Mouse (Mus musculus) embryonic facial prominence, embryonic 13.5 days (tissue): ENCODE data around the gene Adamts9. TPM values are rescaled to one million over a fixed set of nuclear protein-coding genes. Genes with fewer than 3 reads are reported as not detected.
A peak's percentile ranks its signal among the peaks of the same experiment; 100 is the strongest.

ENCODE experiments used
- ATAC-seq: fragments of 200-750 bp; cut with Nextera tagmentation; 2 replicates; pipeline ENCODE4 v1.8.0; 2017; ENCODE audit warnings: low read depth; ENCODE audit not compliant: insufficient number of reproducible peaks, insufficient read depth, low FRiP score, low TSS enrichment
- H3K27ac ChIP-seq: fragments of 300-500 bp; sonication (generic); 2 replicates; pipeline ENCODE4 v1.5.1; 2015; ENCODE audit warnings: moderate library complexity, mild to moderate bottlenecking, inconsistent platforms
- H3K27me3 ChIP-seq: fragments of 300-500 bp; sonication (generic); 2 replicates; pipeline ENCODE4 v1.6.1; 2015; ENCODE audit warnings: mild to moderate bottlenecking, inconsistent platforms
- H3K36me3 ChIP-seq: fragments of 300-500 bp; sonication (generic); 2 replicates; pipeline ENCODE4 v1.6.1; 2015; ENCODE audit warnings: mild to moderate bottlenecking, inconsistent platforms
- H3K4me1 ChIP-seq: fragments of 300-500 bp; sonication (generic); 2 replicates; pipeline ENCODE4 v1.6.1; 2015; ENCODE audit warnings: inconsistent platforms
- H3K4me2 ChIP-seq: fragments of 300-500 bp; sonication (generic); 2 replicates; pipeline ENCODE4 v1.6.1; 2015; ENCODE audit warnings: moderate library complexity, mild to moderate bottlenecking, inconsistent platforms
- H3K4me3 ChIP-seq: fragments of 300-500 bp; sonication (generic); 2 replicates; pipeline ENCODE4 v1.5.1; 2015; ENCODE audit warnings: mild to moderate bottlenecking, inconsistent platforms
- H3K9ac ChIP-seq: fragments of 300-500 bp; sonication (generic); 2 replicates; pipeline ENCODE4 v1.6.1; 2015; ENCODE audit warnings: mild to moderate bottlenecking, inconsistent platforms
- H3K9me3 ChIP-seq: fragments of 300-500 bp; sonication (generic); 2 replicates; pipeline ENCODE4 v1.6.1; 2016; ENCODE audit warnings: inconsistent platforms
- WGBS: fragments of 180-500 bp; shearing (Covaris S2); methylation state at CpG from one replicate; pipeline ENCODE4 v1.1.7; 2015; ENCODE audit warnings: mixed read lengths; 5-methylcytosine and 5-hydroxymethylcytosine counted together
- polyA plus RNA-seq: library from polyadenylated mRNA; unstranded; fragments of >200 nt; fragmentation: Nextera tagmentation; extraction: Ambion mirVana; gene quantifications from 2 replicates; pipeline ENCODE4 v1.2.1, GENCODE M21; 2015

The Adamts9 gene
- polyA plus RNA-seq = 6.3 and 7.0 TPM in 2 replicates

DNA sequence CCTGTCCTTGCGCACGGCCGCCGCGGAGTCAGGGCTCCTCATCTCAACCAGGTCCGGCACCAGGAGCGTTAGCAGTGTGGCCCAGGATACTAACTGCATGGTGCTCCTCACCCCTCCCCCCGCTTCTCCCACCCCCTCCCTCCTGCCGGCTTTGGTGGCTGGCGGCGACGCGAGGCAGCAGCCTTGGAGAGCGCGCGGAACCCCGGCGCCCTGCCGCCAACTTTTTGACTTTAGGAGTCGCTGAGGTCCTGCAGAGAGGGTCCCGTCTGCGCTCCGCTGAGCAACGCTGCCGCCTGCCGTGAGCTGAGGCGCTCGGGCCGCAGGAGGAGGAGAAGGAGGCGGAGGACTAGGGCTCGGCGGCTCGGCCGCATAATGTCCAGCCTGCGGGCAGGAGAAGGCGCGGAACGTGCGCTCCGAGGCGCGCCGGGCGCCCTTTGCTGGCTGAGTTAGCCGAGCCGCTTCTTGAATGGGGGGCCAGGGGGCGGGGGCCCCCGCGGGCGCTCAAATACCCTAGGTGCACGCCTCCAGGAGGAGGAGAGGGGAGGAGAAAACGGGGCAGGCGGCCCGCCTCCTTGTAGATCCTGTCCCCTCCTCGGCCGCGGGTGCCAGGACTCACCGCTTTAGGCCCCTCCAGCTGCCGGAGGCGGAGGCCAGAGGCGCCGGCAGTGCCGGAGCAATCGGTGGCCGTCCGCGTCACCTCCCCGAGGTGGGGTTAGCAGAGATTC, at the start of gene Adamts9:
Gene Adamts9 (minus strand): TSS at position 436 of the 725 bp plus-strand sequence.
- H3K27me3 ChIP-seq = peaks cover 25% of the 10 kb centered on the region
- peak; percentile 68 for ATAC-seq

GRCm38 (mm10) chr6:92991616-92992015, 48.3 kb upstream of the Adamts9 start:
- Histone ChIP-seq H3K9me3 (no peaks in the 10 kb centered on the region), H3K4me1 (no peaks in the 10 kb centered on the region), H3K27me3 (no peaks in the 10 kb centered on the region), H3K27ac (no peak overlapping the region), H3K36me3 (no peaks in the 10 kb centered on the region), H3K4me2 (no peak overlapping the region), H3K4me3 (no peak overlapping the region), H3K9ac (no peak overlapping the region)
- no peak for ATAC-seq
- WGBS = 14% methylated on average over 1 of the region's 1 CpGs

More for the DNA sequence above, at the start of gene Adamts9:
- H3K27ac ChIP-seq = peak within 1 kb of the TSS; percentile 74
- H3K4me3 ChIP-seq = peak within 1 kb of the TSS; percentile 64
- no peaks in the 10 kb centered on the region for H3K36me3 ChIP-seq
- H3K4me1 ChIP-seq = peaks cover 34% of the 10 kb centered on the region
- no peaks in the 10 kb centered on the region for H3K9me3 ChIP-seq
- under 1% methylated on average over 61 of the region's 68 CpGs for WGBS
- peak within 1 kb of the TSS; percentile 97 for H3K4me2 ChIP-seq
- peak within 1 kb of the TSS; percentile 77 for H3K9ac ChIP-seq

DNA sequence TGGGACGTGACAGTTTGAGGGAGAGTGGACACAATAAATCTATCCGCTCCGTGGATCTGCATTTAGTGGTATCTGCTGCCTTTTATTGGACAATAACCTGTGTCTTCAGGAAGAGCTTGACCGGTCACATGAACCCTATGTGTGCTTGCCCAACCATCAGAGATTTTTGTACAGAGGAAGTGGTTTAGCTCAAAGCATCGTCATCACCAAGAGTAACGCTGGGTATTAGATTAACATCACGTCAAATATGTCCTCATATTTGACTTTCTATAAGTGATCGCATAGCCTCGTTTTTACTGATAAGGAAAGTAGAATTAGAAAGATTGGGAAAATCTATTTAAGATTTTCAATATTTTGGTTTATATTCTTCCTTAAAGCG, 45.3 kb upstream of the Adamts9 start:
- 89% methylated on average over 10 of the region's 10 CpGs for WGBS
- no peak for ATAC-seq
- Histone ChIP-seq H3K4me3 (no peak overlapping the region), H3K27ac (no peak overlapping the region), H3K9ac (no peak overlapping the region), H3K27me3 (no peaks in the 10 kb centered on the region), H3K4me2 (no peak overlapping the region), H3K36me3 (no peaks in the 10 kb centered on the region), H3K9me3 (no peaks in the 10 kb centered on the region), H3K4me1 (no peaks in the 10 kb centered on the region)

DNA sequence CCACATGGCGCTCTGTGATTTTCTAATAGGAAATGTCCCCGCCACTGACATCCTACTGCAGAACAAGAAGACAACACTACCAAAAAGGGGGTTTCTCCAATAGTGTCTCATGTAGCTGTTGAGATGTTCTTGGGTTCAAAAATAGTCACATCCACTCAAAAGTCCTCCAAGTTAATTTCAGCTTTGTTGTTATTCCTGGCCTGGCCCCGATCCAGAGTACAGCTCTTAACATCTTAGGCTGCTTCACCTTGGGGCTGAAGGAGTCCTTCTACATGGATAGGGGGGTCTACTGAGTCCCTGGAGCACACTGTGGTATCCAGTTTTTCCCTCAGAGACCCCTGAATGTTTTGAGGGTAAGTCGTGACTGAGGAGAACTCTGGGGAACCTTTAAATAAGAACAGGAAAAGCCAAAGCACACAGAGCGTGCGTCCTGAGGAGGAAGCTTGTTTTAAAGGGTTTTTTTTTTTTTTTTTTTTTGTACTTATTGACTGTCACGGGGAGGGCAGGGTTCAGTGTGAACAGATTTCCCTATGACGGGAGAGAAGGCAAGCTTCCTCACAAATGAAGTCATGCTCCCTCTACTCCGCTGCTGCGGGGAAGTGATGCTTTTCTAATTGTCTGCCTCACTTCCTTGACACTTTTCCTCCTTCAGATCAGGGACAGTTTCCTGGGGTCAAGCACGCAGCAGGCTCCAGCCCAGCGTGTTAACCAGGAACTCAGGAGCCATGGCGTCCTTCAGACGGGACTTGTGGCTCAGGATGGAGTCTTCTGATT, 44.7 kb upstream of the Adamts9 start:
- no peak for ATAC-seq
- Histone ChIP-seq H3K4me2 (no peak overlapping the region), H3K27ac (no peak overlapping the region), H3K9ac (no peak overlapping the region), H3K27me3 (no peaks in the 10 kb centered on the region), H3K4me3 (no peak overlapping the region), H3K4me1 (0 out of 2 replicates have a peak, but pooled peaks cover 4% of the 10 kb centered on the region), H3K9me3 (no peaks in the 10 kb centered on the region), H3K36me3 (no peaks in the 10 kb centered on the region)
- 69% methylated on average over 14 of the region's 14 CpGs for WGBS

DNA sequence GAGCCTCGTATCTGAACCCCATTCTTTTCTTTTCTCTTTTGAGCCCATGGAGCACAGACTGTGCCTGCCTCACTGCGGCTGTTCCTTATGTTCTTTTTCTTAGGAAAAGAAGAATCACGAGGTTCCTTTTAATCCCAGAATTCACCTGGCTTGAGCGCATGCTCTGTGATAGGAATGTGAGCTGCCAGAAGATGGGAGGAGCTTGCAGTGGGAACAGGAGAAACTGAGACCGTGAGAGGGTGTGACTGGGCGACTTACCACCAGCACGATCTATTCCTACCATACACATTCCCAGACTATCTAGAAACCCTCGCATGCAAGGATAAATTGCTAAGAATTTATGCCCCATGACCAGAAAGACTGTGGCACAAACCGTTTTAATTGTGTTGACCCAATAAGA, 44.1 kb upstream of the Adamts9 start:
- 81% methylated on average over 9 of the region's 9 CpGs for WGBS
- Histone ChIP-seq H3K9ac (no peak overlapping the region), H3K4me1 (0 out of 2 replicates have a peak, but pooled peaks cover 4% of the 10 kb centered on the region), H3K27me3 (no peaks in the 10 kb centered on the region), H3K9me3 (no peaks in the 10 kb centered on the region), H3K27ac (no peak overlapping the region), H3K4me3 (no peak overlapping the region), H3K36me3 (no peaks in the 10 kb centered on the region), H3K4me2 (no peak overlapping the region)
- ATAC-seq = no peak

DNA sequence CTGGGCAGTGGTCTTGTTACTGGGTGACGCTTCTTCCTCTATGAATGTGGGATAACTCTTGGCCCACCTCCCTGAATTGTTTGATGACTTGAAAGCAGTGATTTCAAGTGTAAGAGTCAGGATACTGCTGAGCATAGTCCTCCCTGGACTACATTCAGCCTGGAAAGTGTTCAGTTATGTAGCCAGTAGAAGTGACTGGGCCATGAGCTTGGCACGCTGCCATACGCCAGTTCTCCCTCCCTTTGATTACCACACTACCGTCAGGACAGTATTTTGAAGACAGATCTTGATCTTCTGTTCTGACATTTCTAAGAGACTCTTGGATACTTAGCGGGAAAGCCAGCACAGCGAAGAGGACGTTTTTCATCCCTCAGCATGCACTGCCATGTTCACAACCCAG, 40.1 kb upstream of the Adamts9 start:
- no peak overlapping the region for H3K4me2 ChIP-seq
- 80% methylated on average over 7 of the region's 7 CpGs for WGBS
- H3K27me3 ChIP-seq = no peaks in the 10 kb centered on the region
- H3K36me3 ChIP-seq = no peaks in the 10 kb centered on the region
- 0 out of 2 replicates have a peak, but pooled peaks cover 4% of the 10 kb centered on the region for H3K4me1 ChIP-seq
- no peak overlapping the region for H3K27ac ChIP-seq
- H3K9ac ChIP-seq = no peak overlapping the region
- no peak for ATAC-seq
- no peaks in the 10 kb centered on the region for H3K9me3 ChIP-seq
- H3K4me3 ChIP-seq = no peak overlapping the region

DNA sequence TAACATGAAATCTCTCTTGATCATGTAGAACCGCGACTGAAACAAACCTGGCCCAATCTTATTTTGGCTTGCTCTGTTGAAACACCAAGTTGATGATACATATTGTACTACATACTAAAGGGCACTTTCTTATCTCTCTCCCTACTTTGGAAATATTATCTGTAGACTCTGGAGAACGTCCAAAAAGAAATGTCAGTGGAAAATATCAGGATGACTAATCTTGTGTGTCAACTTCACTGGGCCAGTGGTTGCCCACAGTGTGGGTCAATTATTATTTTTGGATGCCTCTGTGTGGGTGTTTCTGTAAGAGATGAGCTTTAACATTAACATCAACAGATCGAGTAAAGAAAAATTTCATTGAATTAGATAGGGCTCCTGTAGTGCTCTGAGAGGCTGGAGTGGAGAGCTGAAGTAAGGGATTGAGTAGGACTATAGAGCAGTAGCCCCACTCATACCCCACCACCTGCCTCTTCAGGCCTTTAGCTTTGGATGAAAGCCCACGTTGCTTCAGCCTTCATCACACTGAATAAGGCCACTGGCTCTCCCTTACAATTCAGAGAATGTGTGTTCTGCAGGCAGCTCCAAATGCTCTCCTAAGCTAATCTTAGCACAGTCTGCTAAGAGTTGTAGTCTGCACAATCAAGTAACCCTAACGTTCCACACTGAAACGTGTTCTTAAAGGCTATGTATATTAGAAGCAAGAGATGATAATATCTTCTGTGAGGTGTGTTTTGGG, 38.3 kb upstream of the Adamts9 start:
- H3K27me3 ChIP-seq = no peaks in the 10 kb centered on the region
- ATAC-seq = no peak
- no peak overlapping the region for H3K27ac ChIP-seq
- no peak overlapping the region for H3K9ac ChIP-seq
- H3K9me3 ChIP-seq = no peaks in the 10 kb centered on the region
- no peaks in the 10 kb centered on the region for H3K36me3 ChIP-seq
- 87% methylated on average over 7 of the region's 7 CpGs for WGBS
- 0 out of 2 replicates have a peak, but pooled peaks cover 4% of the 10 kb centered on the region for H3K4me1 ChIP-seq
- no peak overlapping the region for H3K4me2 ChIP-seq
- H3K4me3 ChIP-seq = no peak overlapping the region

DNA sequence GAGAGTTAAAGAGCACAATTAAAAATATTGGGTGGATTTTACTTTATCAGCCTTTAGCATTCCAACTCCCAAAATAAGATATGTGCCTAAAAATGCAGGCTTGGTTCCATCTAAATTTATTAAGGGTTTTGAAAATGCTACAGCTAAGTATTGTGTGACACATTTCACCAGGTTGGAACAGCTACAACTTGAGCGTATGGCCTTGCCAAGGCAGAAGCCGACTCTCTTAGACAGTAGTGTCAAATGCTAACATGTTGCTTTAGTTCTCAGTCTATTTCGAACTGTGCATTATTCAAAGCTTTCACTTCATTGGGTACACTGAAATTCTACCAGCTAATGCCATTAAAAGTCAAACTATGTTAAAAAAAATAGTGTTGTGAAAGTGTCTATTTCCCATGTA, 30.0 kb upstream of the Adamts9 start:
- Histone ChIP-seq H3K4me1 (peaks cover 8% of the 10 kb centered on the region), H3K27me3 (no peaks in the 10 kb centered on the region), H3K9ac (no peak overlapping the region), H3K27ac (no peak overlapping the region), H3K4me2 (no peak overlapping the region), H3K9me3 (no peaks in the 10 kb centered on the region), H3K36me3 (no peaks in the 10 kb centered on the region), H3K4me3 (no peak overlapping the region)
- 87% methylated on average over 3 of the region's 3 CpGs for WGBS
- ATAC-seq = no peak

GRCm38 (mm10) chr6:92968718-92969117, 25.4 kb upstream of the Adamts9 start:
- WGBS = 34% methylated on average over 3 of the region's 3 CpGs
- no peaks in the 10 kb centered on the region for H3K36me3 ChIP-seq
- no peak overlapping the region for H3K9ac ChIP-seq
- no peaks in the 10 kb centered on the region for H3K27me3 ChIP-seq
- H3K4me1 ChIP-seq = peaks cover 11% of the 10 kb centered on the region
- no peak overlapping the region for H3K4me3 ChIP-seq
- ATAC-seq = no peak
- no peaks in the 10 kb centered on the region for H3K9me3 ChIP-seq
- H3K27ac ChIP-seq = no peak overlapping the region
- H3K4me2 ChIP-seq = no peak overlapping the region

- Histone ChIP-seq H3K4me1 (peaks cover 11% of the 10 kb centered on the region), H3K9ac (no peak overlapping the region), H3K4me3 (no peak overlapping the region), H3K27me3 (no peaks in the 10 kb centered on the region), H3K36me3 (no peaks in the 10 kb centered on the region), H3K9me3 (no peaks in the 10 kb centered on the region), H3K4me2 (no peak overlapping the region), H3K27ac (no peak overlapping the region)
- no peak for ATAC-seq
- 41% methylated on average over 3 of the region's 3 CpGs for WGBS
Observed at GRCm38 (mm10) chr6:92968216-92968615, 24.9 kb upstream of the Adamts9 start.

- H3K4me2 ChIP-seq = no peak overlapping the region
- no peaks in the 10 kb centered on the region for H3K27me3 ChIP-seq
- no peaks in the 10 kb centered on the region for H3K9me3 ChIP-seq
- no peak overlapping the region for H3K4me3 ChIP-seq
- H3K4me1 ChIP-seq = peaks cover 6% of the 10 kb centered on the region; the same call in 1 of the 2 replicates
- H3K27ac ChIP-seq = no peak overlapping the region
- 51% methylated on average over 3 of the region's 3 CpGs for WGBS
- H3K9ac ChIP-seq = no peak overlapping the region
- no peak for ATAC-seq
- H3K36me3 ChIP-seq = no peaks in the 10 kb centered on the region
Observed at GRCm38 (mm10) chr6:92962966-92963365, 19.7 kb upstream of the Adamts9 start.
